Mouse (Mus musculus) left cerebral cortex, adult 9 months (tissue): ENCODE results near the gene Ano1.

ENCODE experiments used
- DNase-seq, 2 experiments: peaks; one replicate each; pipeline ENCODE4 v3.0.0; 2022; ENCODE audit warnings: low spot score in 2 of 2

Ano1 gene

GRCm38 (mm10) chr7:144539146-144539545 lies 212.6 kb downstream of the Ano1 start:
- DNase-seq, result no peak
